Mouse (Mus musculus): ENCODE measurements around the gene Fbln2. TPM values are rescaled to one million over a fixed set of nuclear protein-coding genes. Genes with fewer than 3 reads are reported as not detected.

Fbln2 gene
- not detected for total RNA-seq (2023)

DNA sequence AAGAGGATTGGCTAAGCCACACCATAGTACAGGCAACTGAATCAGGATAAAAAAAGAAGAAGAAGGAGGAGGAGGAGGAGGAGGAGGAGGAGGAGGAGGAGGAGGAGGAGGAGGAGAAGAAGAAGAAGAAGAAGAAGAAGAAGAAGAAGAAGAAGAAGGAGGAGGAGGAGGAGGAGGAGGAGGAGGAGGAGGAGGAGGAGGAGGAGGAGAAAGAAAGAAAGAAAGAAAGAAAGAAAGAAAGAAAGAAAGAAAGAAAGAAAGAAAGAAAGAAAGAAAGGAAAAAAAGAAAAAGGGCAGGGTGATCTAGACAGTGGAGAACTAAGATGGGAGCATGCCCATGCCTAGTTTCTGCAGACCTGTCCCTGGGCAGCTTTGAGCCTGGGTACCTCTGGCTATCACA, at the start of gene Fbln2:
TSS of gene Fbln2 (plus strand) at position 301 of the 400 bp plus-strand sequence.

Other genes starting within 250 kb of the Fbln2 start
- 115 TPM for gene Iqsec1, start 223.8 kb upstream of the Fbln2 start, total RNA-seq (2023)
- 321 TPM for gene Nup210, start 95.6 kb upstream of the Fbln2 start, total RNA-seq (2023)
- gene Hdac11, start 55.8 kb upstream of the Fbln2 start, total RNA-seq (2023): 3.0 TPM
- not detected for gene Wnt7a, start 198.9 kb downstream of the Fbln2 start, total RNA-seq (2023)

Data from CD4-positive naive resting alpha-beta T cell, adult 76 days (primary cell).